Mouse (Mus musculus): ENCODE data around the gene Rhbdl3.

- no peak for TF ChIP-seq CTCF (IDR thresholded peaks at IDR 0.05; ENCODE audit: insufficient read depth, low read length)
- TF ChIP-seq POLR2A (IDR thresholded peaks at IDR 0.05; ENCODE audit: borderline replicate concordance, extremely low read depth, low read depth, low read length), result no peak
These were observed 4.1 kb downstream of the Rhbdl3 start for GRCm38 (mm10) chr11:80304846-80305245.

Data from lung, adult 2 months (tissue).